Mouse (Mus musculus) G1E (cell line): ENCODE measurements around the gene Vwa5b1. TPM values are rescaled to one million over a fixed set of nuclear protein-coding genes. Genes with fewer than 3 reads are reported as not detected.

Source experiments
- ATAC-seq: 2 replicates; pipeline ENCODE4 v1.8.0; 2016; ENCODE audit warnings: mild to moderate bottlenecking; ENCODE audit not compliant: insufficient number of reproducible peaks, poor library complexity, low FRiP score, severe bottlenecking; ENCODE audit errors: extremely low read depth
- DNase-seq: peaks from one replicate; pipeline ENCODE4 v3.0.0; 2012; ENCODE audit warnings: low spot score
- H3K27me3 ChIP-seq: 2 replicates; pipeline ENCODE4 v1.6.1; 2012; ENCODE audit warnings: mild to moderate bottlenecking, low read length, inconsistent platforms; ENCODE audit not compliant: insufficient read depth
- H3K36me3 ChIP-seq: replicated peaks from 2 replicates; pipeline ENCODE3; 2012; ENCODE audit warnings: mild to moderate bottlenecking, inconsistent platforms
- H3K4me1 ChIP-seq: 2 replicates; pipeline ENCODE4 v1.6.1; 2012; ENCODE audit warnings: low read depth, low read length, inconsistent platforms, mixed read lengths; ENCODE audit not compliant: insufficient read depth
- H3K4me3 ChIP-seq: 2 replicates; pipeline ENCODE4 v1.5.1; 2012; ENCODE audit warnings: low read depth, mild to moderate bottlenecking, inconsistent platforms, low read length, moderate library complexity, mixed read lengths
- H3K9me3 ChIP-seq: replicated peaks from 2 replicates; pipeline ENCODE4 v1.6.1; 2012; ENCODE audit warnings: inconsistent platforms
- CTCF ChIP-seq: IDR thresholded peaks from 2 replicates; pipeline ENCODE4 v1.5.1; 2012; ENCODE audit warnings: low read depth, low read length, inconsistent platforms, mixed read lengths
- GATA1 ChIP-seq: IDR thresholded peaks from 2 replicates; pipeline ENCODE4 v1.6.1; 2012; ENCODE audit warnings: borderline replicate concordance, low read length, inconsistent platforms, mixed read lengths
- GATA2 ChIP-seq: IDR thresholded peaks from 2 replicates; pipeline ENCODE4 v1.6.1; 2012; ENCODE audit warnings: low read depth, low read length, inconsistent platforms, borderline replicate concordance
- POLR2AphosphoS5 ChIP-seq: IDR thresholded peaks from 2 replicates; pipeline ENCODE4 v1.6.1; 2012; ENCODE audit warnings: low read depth, low read length, inconsistent platforms; ENCODE audit not compliant: insufficient replicate concordance
- TAL1 ChIP-seq: conservative IDR thresholded peaks from 2 replicates; pipeline ENCODE4 v1.6.1; 2012; ENCODE audit warnings: low read depth, low read length, inconsistent platforms, mixed read lengths
- polyA plus RNA-seq: library from polyadenylated mRNA; stranded (reverse); fragments of >175 nt; gene quantifications from 2 replicates; pipeline ENCODE4 v1.2.3, GENCODE M21; 2012
- total RNA-seq, 2 experiments: library from RNA; stranded (forward) in 1 of 2; stranded (reverse) in 1 of 2; fragments of 200-1000 nt in 1 of 2; fragments of >200 nt in 1 of 2; fragmentation: Nextera tagmentation in 1 of 2; gene quantifications; 2 replicates each; pipeline ENCODE4 v1.2.3; 2014 to 2017

The Vwa5b1 gene
- total and polyA plus RNA-seq, 3 experiments: 0.33 TPM; not detected in 2

GRCm38 (mm10) chr4:138561986-138562385 is 73.7 kb downstream of the Vwa5b1 start:
- Histone ChIP-seq H3K9me3 (peaks cover 91% of the 10 kb centered on the region), H3K36me3 (no peaks in the 10 kb centered on the region), H3K27me3 (no peaks in the 10 kb centered on the region), H3K4me3 (no peak overlapping the region), H3K4me1 (no peaks in the 10 kb centered on the region)
- ATAC-seq: no peak
- TF ChIP-seq TAL1 (no peak), POLR2AphosphoS5 (no peak), GATA1 (no peak), CTCF (no peak), GATA2 (no peak)
- DNase-seq: no peak

- TF ChIP-seq GATA2 (no peak), CTCF (no peak), GATA1 (no peak), TAL1 (no peak), POLR2AphosphoS5 (no peak)
- peaks cover 2% of the 10 kb centered on the region; the same call in 1 of the 2 replicates for H3K27me3 ChIP-seq
- no peak for DNase-seq
- ATAC-seq: no peak
- peak overlapping the region; percentile 30; the same call in 1 of the 2 replicates for H3K4me3 ChIP-seq
- no peaks in the 10 kb centered on the region for H3K36me3 ChIP-seq
- no peaks in the 10 kb centered on the region for H3K4me1 ChIP-seq
- peaks cover 94% of the 10 kb centered on the region for H3K9me3 ChIP-seq
Observed at GRCm38 (mm10) chr4:138555531-138555930, 80.2 kb downstream of the Vwa5b1 start.

DNA sequence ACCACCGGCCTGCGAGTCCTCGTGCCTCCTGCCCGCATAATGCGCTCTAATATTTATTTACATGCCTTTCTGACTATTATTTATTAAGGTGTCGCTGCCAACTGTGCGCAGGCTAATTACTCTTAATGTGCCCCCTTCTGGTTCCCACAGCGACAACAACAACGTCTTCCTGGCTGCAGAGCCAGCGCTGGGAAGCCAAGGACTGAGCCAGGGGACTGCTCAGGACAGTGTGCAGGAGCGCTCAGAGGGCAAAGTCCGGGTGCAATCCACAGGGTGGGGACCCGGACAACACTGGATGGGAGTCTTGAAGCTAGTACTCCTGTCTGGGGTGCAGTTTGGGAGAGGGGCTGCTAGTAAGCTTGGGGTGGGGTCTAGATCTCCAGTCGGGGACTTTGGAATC is 80.8 kb downstream of the Vwa5b1 start:
- peaks cover 2% of the 10 kb centered on the region; the same call in 1 of the 2 replicates for H3K27me3 ChIP-seq
- no peak overlapping the region for H3K4me3 ChIP-seq
- peaks cover 92% of the 10 kb centered on the region for H3K9me3 ChIP-seq
- H3K4me1 ChIP-seq: no peaks in the 10 kb centered on the region
- ATAC-seq: no peak
- DNase-seq: no peak
- TF ChIP-seq POLR2AphosphoS5: no peak
- no peak for TF ChIP-seq GATA1
- no peak for TF ChIP-seq GATA2
- TF ChIP-seq CTCF: no peak
- TF ChIP-seq TAL1: no peak
- H3K36me3 ChIP-seq: no peaks in the 10 kb centered on the region

DNA sequence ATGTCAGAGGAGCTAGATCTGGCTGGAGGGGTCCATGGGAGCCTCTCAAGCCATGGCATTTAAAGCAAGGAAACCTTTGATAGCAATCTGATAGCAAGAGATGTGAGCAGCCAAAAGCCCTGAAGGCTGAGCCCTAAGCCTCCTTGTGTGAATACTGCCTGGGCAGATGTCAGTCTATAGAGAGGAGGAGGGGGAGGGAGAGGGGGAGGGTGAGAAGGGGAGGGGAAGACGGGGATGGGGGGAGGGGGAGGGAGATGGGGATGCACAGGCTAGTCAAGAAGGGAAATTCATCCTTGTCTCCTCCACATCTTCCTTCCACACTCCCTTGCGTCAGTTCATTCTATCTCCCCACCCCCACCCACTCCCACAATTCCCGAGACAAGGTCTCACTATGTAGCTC is 81.4 kb downstream of the Vwa5b1 start:
- H3K4me1 ChIP-seq: no peaks in the 10 kb centered on the region
- H3K27me3 ChIP-seq: peaks cover 2% of the 10 kb centered on the region; the same call in 1 of the 2 replicates
- ATAC-seq: no peak

GRCm38 (mm10) chr4:138553516-138553933 is 82.2 kb downstream of the Vwa5b1 start:
- no peak overlapping the region for H3K4me3 ChIP-seq
- peaks cover 89% of the 10 kb centered on the region for H3K9me3 ChIP-seq
- no peaks in the 10 kb centered on the region for H3K4me1 ChIP-seq
- TF ChIP-seq CTCF (no peak), TAL1 (no peak), GATA1 (no peak), POLR2AphosphoS5 (no peak), GATA2 (no peak)
- ATAC-seq (no peak), DNase-seq (no peak)
- H3K27me3 ChIP-seq: peaks cover 2% of the 10 kb centered on the region; the same call in 1 of the 2 replicates
- no peaks in the 10 kb centered on the region for H3K36me3 ChIP-seq

More for the DNA sequence above, 81.4 kb downstream of the Vwa5b1 start:
- TF ChIP-seq TAL1 (no peak), GATA1 (no peak), GATA2 (no peak), POLR2AphosphoS5 (no peak), CTCF (no peak)
- Histone ChIP-seq H3K36me3 (no peaks in the 10 kb centered on the region), H3K9me3 (peaks cover 93% of the 10 kb centered on the region), H3K4me3 (no peak overlapping the region)
- no peak for DNase-seq

DNA sequence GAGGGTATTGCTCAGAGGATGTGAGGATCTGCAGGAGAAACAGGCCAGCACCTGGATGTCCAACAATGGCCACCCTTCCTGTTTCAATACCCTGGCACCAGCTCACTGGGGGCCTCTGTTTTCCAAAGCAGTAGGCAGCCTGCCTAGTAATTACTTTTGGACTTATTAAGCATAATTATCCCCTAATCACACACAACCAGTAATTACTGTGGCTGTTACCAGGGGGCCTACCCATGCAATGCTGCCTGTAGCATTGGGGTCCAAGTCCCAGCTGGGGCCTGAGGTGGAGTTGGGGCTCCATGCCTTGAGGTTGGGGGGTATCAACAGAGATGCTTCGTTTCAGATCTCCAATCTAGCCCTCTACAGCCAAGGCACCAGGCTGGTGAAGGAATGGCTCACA is 82.6 kb downstream of the Vwa5b1 start:
- no peak for DNase-seq
- peaks cover 2% of the 10 kb centered on the region; the same call in 1 of the 2 replicates for H3K27me3 ChIP-seq

GRCm38 (mm10) chr4:138551601-138552000 is 84.1 kb downstream of the Vwa5b1 start:
- peaks cover 2% of the 10 kb centered on the region; the same call in 1 of the 2 replicates for H3K27me3 ChIP-seq
- no peak for DNase-seq
- no peak for ATAC-seq
- no peaks in the 10 kb centered on the region for H3K4me1 ChIP-seq
- no peaks in the 10 kb centered on the region for H3K36me3 ChIP-seq
- no peak for TF ChIP-seq GATA2
- TF ChIP-seq GATA1: no peak
- TF ChIP-seq TAL1: no peak
- no peak for TF ChIP-seq CTCF
- no peak for TF ChIP-seq POLR2AphosphoS5
- H3K4me3 ChIP-seq: no peak overlapping the region
- peaks cover 87% of the 10 kb centered on the region for H3K9me3 ChIP-seq

More for the DNA sequence above, 82.6 kb downstream of the Vwa5b1 start:
- H3K4me3 ChIP-seq: no peak overlapping the region
- peaks cover 89% of the 10 kb centered on the region for H3K9me3 ChIP-seq
- TF ChIP-seq CTCF (no peak), GATA2 (no peak), POLR2AphosphoS5 (no peak), TAL1 (no peak), GATA1 (no peak)
- H3K36me3 ChIP-seq: no peaks in the 10 kb centered on the region
- ATAC-seq: no peak
- H3K4me1 ChIP-seq: no peaks in the 10 kb centered on the region
